Mouse (Mus musculus): ENCODE results near the gene Ubr7. TPM values are rescaled to one million over a fixed set of nuclear protein-coding genes. Genes with fewer than 3 reads are reported as not detected.

Gene Ubr7
- 16.1 and 16.3 TPM in 2 replicates for polyA plus RNA-seq (2015; fragmentation: Nextera tagmentation; extraction: Ambion mirVana)

DNA sequence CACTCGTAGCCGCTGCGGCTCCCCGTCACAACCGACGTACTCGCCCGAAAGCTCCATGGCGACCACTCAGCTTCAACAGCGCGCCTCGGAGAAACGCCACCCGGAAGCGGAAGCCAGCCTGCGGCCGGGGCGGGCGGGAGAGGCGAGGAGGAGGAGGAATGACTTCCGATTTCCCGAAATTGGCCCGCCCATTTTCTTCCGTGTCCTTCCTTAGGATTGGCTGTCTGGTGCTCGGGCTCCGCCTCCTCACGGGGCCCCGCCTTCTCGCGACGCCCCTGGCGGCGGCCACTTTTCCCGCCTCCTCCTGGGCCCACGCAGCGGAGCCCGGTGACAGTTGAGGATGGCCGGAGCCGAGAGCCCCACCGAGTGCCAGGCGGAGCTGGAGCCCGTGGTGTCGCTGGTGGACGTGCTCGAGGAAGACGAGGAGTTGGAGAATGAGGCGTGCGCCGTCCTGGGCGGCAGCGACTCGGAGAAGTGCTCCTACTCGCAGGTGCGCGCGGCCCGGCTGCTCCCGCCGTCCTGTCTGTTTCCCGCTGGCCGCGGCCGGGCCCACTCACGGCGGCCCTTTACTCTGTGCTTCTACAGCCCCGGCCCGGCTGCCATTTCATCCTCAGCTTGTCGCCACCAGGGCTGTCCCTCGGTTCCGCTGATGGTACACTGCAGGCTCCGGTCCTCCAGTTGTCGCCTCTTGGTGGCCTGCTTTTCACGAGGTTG, at the start of gene Ubr7, which contains the start of the genes Gm28051 and Gon7:
Gene Ubr7 (plus strand): TSS at position 279 of the 714 bp plus-strand sequence.
Gene Gm28051 (minus strand): TSS at position 77 of the 714 bp plus-strand sequence.
Gene Gon7 (minus strand): TSS at position 115 of the 714 bp plus-strand sequence.
- peak within 1 kb of the TSS; percentile 80 for H3K9ac ChIP-seq (ENCODE audit: low read length)
- peak within 1 kb of the TSS; percentile 89 for H3K4me3 ChIP-seq (ENCODE audit: low read depth, low read length)
- H3K9me3 ChIP-seq (ENCODE audit: control insufficient read depth, low read length), result no peaks in the 10 kb centered on the region
- peak within 1 kb of the TSS; percentile 95 for H3K4me2 ChIP-seq (replicated peaks; ENCODE audit: low read depth)
- H3K27me3 ChIP-seq (ENCODE audit: control insufficient read depth, insufficient read depth, low read length), result no peaks in the 10 kb centered on the region
- peak; percentile 98 for ATAC-seq (ENCODE audit: low FRiP score, low TSS enrichment)
- no peaks in the 10 kb centered on the region for H3K36me3 ChIP-seq (ENCODE audit: control insufficient read depth, insufficient read depth, low read length)
- peak; percentile 97 for DNase-seq (ENCODE audit: low spot score)
- under 1% methylated on average over 62 of the region's 73 CpGs for WGBS
- no peaks in the 10 kb centered on the region; the same call in 1 of the 2 replicates for H3K4me1 ChIP-seq (replicated peaks; ENCODE audit: control insufficient read depth, insufficient read depth)
- H3K27ac ChIP-seq (replicated peaks), result peak within 1 kb of the TSS; percentile 86
- TF ChIP-seq CTCF (IDR thresholded peaks at IDR 0.05; ENCODE audit: low read depth) (peak; percentile 71), EP300 (optimal IDR thresholded peaks at IDR 0.05) (no peak)

DNA sequence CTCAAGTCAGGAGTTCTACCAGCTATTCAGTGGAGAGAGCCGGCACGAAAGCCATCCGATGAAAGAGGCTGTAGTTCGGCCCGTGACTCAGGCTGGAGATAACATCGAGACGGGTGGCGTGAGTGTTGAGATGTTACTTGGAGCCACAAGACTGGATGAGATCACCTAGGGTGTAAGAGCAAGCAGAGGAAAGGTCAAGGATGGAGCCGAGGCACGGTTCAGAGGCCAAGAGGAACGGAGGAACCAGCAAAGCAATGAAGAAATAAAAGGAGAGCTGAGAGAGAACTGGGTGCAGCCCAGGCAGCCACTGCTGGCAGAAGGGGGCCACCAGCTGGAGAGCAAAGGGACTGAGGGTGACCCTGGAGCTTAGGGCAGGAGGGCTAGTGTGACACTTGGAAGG, 49.5 kb upstream of the Ubr7 start:
- no peak overlapping the region for H3K4me2 ChIP-seq (replicated peaks; ENCODE audit: low read depth)
- H3K9ac ChIP-seq (ENCODE audit: low read length), result no peak overlapping the region
- peak overlapping the region; percentile 41; the same call in 1 of the 2 replicates for H3K27ac ChIP-seq (replicated peaks)
- WGBS, result 64% methylated on average over 11 of the region's 11 CpGs
- TF ChIP-seq CTCF (IDR thresholded peaks at IDR 0.05; ENCODE audit: low read depth), result peak; percentile 58
- no peak for TF ChIP-seq EP300 (optimal IDR thresholded peaks at IDR 0.05)
- H3K9me3 ChIP-seq (ENCODE audit: control insufficient read depth, low read length), result no peaks in the 10 kb centered on the region
- H3K36me3 ChIP-seq (ENCODE audit: control insufficient read depth, insufficient read depth, low read length), result no peaks in the 10 kb centered on the region
- DNase-seq (ENCODE audit: low spot score) (peak; percentile 50), ATAC-seq (ENCODE audit: low FRiP score, low TSS enrichment) (peak; percentile 59)
- no peak overlapping the region for H3K4me3 ChIP-seq (ENCODE audit: low read depth, low read length)
- H3K27me3 ChIP-seq (ENCODE audit: control insufficient read depth, insufficient read depth, low read length), result no peaks in the 10 kb centered on the region
- H3K4me1 ChIP-seq (replicated peaks; ENCODE audit: control insufficient read depth, insufficient read depth), result peaks cover 2% of the 10 kb centered on the region; the same call in 1 of the 2 replicates

- Histone ChIP-seq H3K4me2 (replicated peaks; ENCODE audit: low read depth) (no peak overlapping the region), H3K4me1 (replicated peaks; ENCODE audit: control insufficient read depth, insufficient read depth) (no peaks in the 10 kb centered on the region), H3K27me3 (ENCODE audit: control insufficient read depth, insufficient read depth, low read length) (no peaks in the 10 kb centered on the region), H3K27ac (replicated peaks) (no peak overlapping the region), H3K36me3 (ENCODE audit: control insufficient read depth, insufficient read depth, low read length) (no peaks in the 10 kb centered on the region), H3K4me3 (ENCODE audit: low read depth, low read length) (no peak overlapping the region), H3K9me3 (ENCODE audit: control insufficient read depth, low read length) (no peaks in the 10 kb centered on the region), H3K9ac (ENCODE audit: low read length) (no peak overlapping the region)
- TF ChIP-seq EP300 (optimal IDR thresholded peaks at IDR 0.05) (no peak), CTCF (IDR thresholded peaks at IDR 0.05; ENCODE audit: low read depth) (no peak)
- WGBS, result 80% methylated on average over 5 of the region's 5 CpGs
- DNase-seq (ENCODE audit: low spot score) (no peak), ATAC-seq (ENCODE audit: low FRiP score, low TSS enrichment) (no peak)
Observed at GRCm38 (mm10) chr12:102709896-102710295, 47.9 kb upstream of the Ubr7 start.

DNA sequence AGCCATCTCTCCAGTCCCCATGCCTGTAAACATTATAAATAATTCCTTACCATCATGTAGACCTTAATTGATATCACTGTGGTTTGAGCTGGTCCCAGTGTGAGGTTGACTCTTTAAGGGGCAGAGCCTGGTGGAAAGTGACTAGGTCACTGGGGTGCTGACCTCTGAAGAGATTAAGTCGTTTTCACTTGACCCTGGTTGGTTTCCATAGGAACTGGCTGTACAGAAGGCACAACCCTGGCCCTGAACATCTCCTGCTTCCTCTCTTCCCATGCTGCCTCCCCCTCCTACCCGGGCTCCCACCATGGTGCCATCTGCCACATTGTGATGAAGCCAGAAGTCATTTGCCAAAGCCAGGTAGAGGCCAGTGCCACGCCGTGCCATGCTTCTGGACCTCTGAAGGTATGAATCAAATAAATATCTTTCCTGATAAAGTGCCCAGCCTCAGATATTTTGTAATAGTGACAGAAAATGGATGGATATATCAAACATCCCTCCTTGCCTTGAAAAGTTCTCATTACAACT, 46.9 kb upstream of the Ubr7 start:
- 66% methylated on average over 4 of the region's 4 CpGs for WGBS
- no peaks in the 10 kb centered on the region for H3K36me3 ChIP-seq (ENCODE audit: control insufficient read depth, insufficient read depth, low read length)

GRCm38 (mm10) chr12:102713153-102713865, 44.5 kb upstream of the Ubr7 start:
- H3K27me3 ChIP-seq (ENCODE audit: control insufficient read depth, insufficient read depth, low read length), result no peaks in the 10 kb centered on the region
- H3K4me2 ChIP-seq (replicated peaks; ENCODE audit: low read depth), result no peak overlapping the region
- no peak for DNase-seq (ENCODE audit: low spot score)
- no peak overlapping the region for H3K9ac ChIP-seq (ENCODE audit: low read length)
- H3K9me3 ChIP-seq (ENCODE audit: control insufficient read depth, low read length), result no peaks in the 10 kb centered on the region
- no peak overlapping the region for H3K27ac ChIP-seq (replicated peaks)
- no peaks in the 10 kb centered on the region for H3K4me1 ChIP-seq (replicated peaks; ENCODE audit: control insufficient read depth, insufficient read depth)
- TF ChIP-seq CTCF (IDR thresholded peaks at IDR 0.05; ENCODE audit: low read depth), result no peak
- WGBS, result 63% methylated on average over 20 of the region's 20 CpGs
- no peak overlapping the region for H3K4me3 ChIP-seq (ENCODE audit: low read depth, low read length)
- H3K36me3 ChIP-seq (ENCODE audit: control insufficient read depth, insufficient read depth, low read length), result no peaks in the 10 kb centered on the region
- no peak for ATAC-seq (ENCODE audit: low FRiP score, low TSS enrichment)

More for the DNA sequence above, 46.9 kb upstream of the Ubr7 start:
- Histone ChIP-seq H3K27me3 (ENCODE audit: control insufficient read depth, insufficient read depth, low read length) (no peaks in the 10 kb centered on the region), H3K4me1 (replicated peaks; ENCODE audit: control insufficient read depth, insufficient read depth) (no peaks in the 10 kb centered on the region), H3K9me3 (ENCODE audit: control insufficient read depth, low read length) (no peaks in the 10 kb centered on the region), H3K27ac (replicated peaks) (no peak overlapping the region), H3K4me3 (ENCODE audit: low read depth, low read length) (no peak overlapping the region), H3K9ac (ENCODE audit: low read length) (no peak overlapping the region), H3K4me2 (replicated peaks; ENCODE audit: low read depth) (no peak overlapping the region)
- ATAC-seq (ENCODE audit: low FRiP score, low TSS enrichment) (no peak), DNase-seq (ENCODE audit: low spot score) (no peak)
- TF ChIP-seq CTCF (IDR thresholded peaks at IDR 0.05; ENCODE audit: low read depth), result no peak
- no peak for TF ChIP-seq EP300 (optimal IDR thresholded peaks at IDR 0.05)

Data from stomach, postnatal 0 days (tissue).